Comparison of ENCODE assay signal across 8 mouse cellular contexts in the genomic region with DNA sequence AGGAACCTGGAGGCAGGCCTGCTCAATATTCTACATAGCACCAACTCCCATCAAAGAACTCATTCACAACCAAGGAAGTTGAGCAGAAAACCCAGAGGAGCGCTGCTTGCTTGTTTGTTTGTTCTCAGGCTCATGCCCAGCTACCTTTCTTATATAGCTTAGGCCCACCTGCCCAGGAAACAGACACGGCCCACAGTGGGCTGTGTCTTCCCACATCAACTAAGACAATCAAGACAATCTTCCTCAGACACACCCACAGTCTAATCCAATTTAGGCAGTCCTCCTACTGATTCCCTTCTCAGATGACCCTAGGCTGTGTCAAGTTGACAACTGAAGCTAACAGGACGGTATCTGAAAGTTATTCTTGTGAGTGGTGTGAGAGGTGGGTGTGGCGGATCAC. TPM values are rescaled to one million over a fixed set of nuclear protein-coding genes. Genes with fewer than 3 reads are reported as not detected.
DNase-seq lines count a peak whose midpoint lies in the region; ATAC-seq and TF ChIP-seq lines count a peak whose summit lies in the region.

Kcnq1 (plus strand) TSS at position 301 of the 400 bp plus-strand sequence.

- H3K4me1 ChIP-seq in kidney, adult 2 months (ENCODE audit: control insufficient read depth, insufficient read depth, low read length): peaks cover 7% of the 10 kb centered on the region
- H3K4me1 ChIP-seq in forebrain, embryonic 10.5 days: peaks cover 26% of the 10 kb centered on the region
- peaks cover 8% of the 10 kb centered on the region for H3K4me1 ChIP-seq in hindbrain, embryonic 12.5 days
- peaks cover 3% of the 10 kb centered on the region for H3K4me1 ChIP-seq in midbrain, embryonic 11.5 days (ENCODE audit: control insufficient read depth, insufficient read depth, low read length)

- no peak within 1 kb of the TSS for H3K9ac ChIP-seq in hindbrain, embryonic 12.5 days
- H3K9ac ChIP-seq in midbrain, embryonic 11.5 days (ENCODE audit: low read length): no peak within 1 kb of the TSS

- peak within 1 kb of the TSS; percentile 75; the same call in 1 of the 2 replicates for H3K27ac ChIP-seq in kidney, adult 2 months (ENCODE audit: insufficient read depth, low read depth, low read length)
- H3K27ac ChIP-seq in forebrain, embryonic 10.5 days: no peak within 1 kb of the TSS
- no peak within 1 kb of the TSS for H3K27ac ChIP-seq in hindbrain, embryonic 12.5 days
- no peak within 1 kb of the TSS for H3K27ac ChIP-seq in midbrain, embryonic 11.5 days (ENCODE audit: low read depth, low read length)

- H3K36me3 ChIP-seq in kidney, adult 2 months (ENCODE audit: control insufficient read depth, insufficient read depth, low read length): no peaks in the 10 kb centered on the region
- H3K36me3 ChIP-seq in forebrain, embryonic 10.5 days (replicated peaks): no peaks in the 10 kb centered on the region
- no peaks in the 10 kb centered on the region for H3K36me3 ChIP-seq in hindbrain, embryonic 12.5 days
- H3K36me3 ChIP-seq in midbrain, embryonic 11.5 days (ENCODE audit: control insufficient read depth, insufficient read depth, low read length): no peaks in the 10 kb centered on the region

- no peak for TF ChIP-seq CTCF in kidney, adult 2 months (conservative IDR thresholded peaks at IDR 0.05; ENCODE audit: insufficient read depth, insufficient read length, low read depth, low read length)

- H3K4me3 ChIP-seq in kidney, adult 2 months (ENCODE audit: insufficient read depth, low read depth, low read length): peak within 1 kb of the TSS; percentile 51
- H3K4me3 ChIP-seq in forebrain, embryonic 10.5 days: peak within 1 kb of the TSS; percentile 47
- peak within 1 kb of the TSS; percentile 26 for H3K4me3 ChIP-seq in hindbrain, embryonic 12.5 days
- peak within 1 kb of the TSS; percentile 19 for H3K4me3 ChIP-seq in midbrain, embryonic 11.5 days (ENCODE audit: low read depth, low read length)

- no peak for TF ChIP-seq POLR2A in kidney, adult 2 months (IDR thresholded peaks at IDR 0.05; ENCODE audit: low read depth, low read length)

- ATAC-seq in hindbrain, embryonic 12.5 days (ENCODE audit: low FRiP score): no peak
- no peak for ATAC-seq in midbrain, embryonic 11.5 days (ENCODE audit: low FRiP score)

- 85% methylated on average over 4 of the region's 4 CpGs for WGBS in kidney, adult 2 months
- WGBS in forebrain, embryonic 10.5 days: 62% methylated on average over 4 of the region's 4 CpGs
- 69% methylated on average over 4 of the region's 4 CpGs for WGBS in hindbrain, embryonic 12.5 days
- 74% methylated on average over 4 of the region's 4 CpGs for WGBS in midbrain, embryonic 11.5 days

- DNase-seq in kidney, adult 2 months: no peak
- DNase-seq in kidney, postnatal 4 days: no peak
- no peak for DNase-seq in forebrain, embryonic 10.5 days (ENCODE audit: extremely low spot score, low spot score)
- DNase-seq in midbrain, embryonic 11.5 days (ENCODE audit: low spot score, missing footprints): no peak
- DNase-seq in MN1 (ENCODE audit: low spot score): no peak
- DNase-seq in Muller cell, postnatal 12 days (ENCODE audit: inconsistent ontology term): no peak
- DNase-seq in adrenal gland, postnatal 25 days: no peak

- no peaks in the 10 kb centered on the region for H3K9me3 ChIP-seq in forebrain, embryonic 10.5 days
- H3K9me3 ChIP-seq in hindbrain, embryonic 12.5 days (replicated peaks): no peaks in the 10 kb centered on the region
- H3K9me3 ChIP-seq in midbrain, embryonic 11.5 days (ENCODE audit: control insufficient read depth, low read length): no peaks in the 10 kb centered on the region; the same call in 1 of the 2 replicates

- no peaks in the 10 kb centered on the region for H3K27me3 ChIP-seq in kidney, adult 2 months (replicated peaks; ENCODE audit: control insufficient read depth, insufficient read depth, low read length)
- peaks cover 71% of the 10 kb centered on the region for H3K27me3 ChIP-seq in forebrain, embryonic 10.5 days (ENCODE audit: poor library complexity, severe bottlenecking)
- H3K27me3 ChIP-seq in hindbrain, embryonic 12.5 days: peaks cover 55% of the 10 kb centered on the region
- peaks cover 36% of the 10 kb centered on the region for H3K27me3 ChIP-seq in midbrain, embryonic 11.5 days (ENCODE audit: control insufficient read depth, insufficient read depth, low read length)

- peak within 1 kb of the TSS; percentile 55 for H3K4me2 ChIP-seq in hindbrain, embryonic 12.5 days (replicated peaks)
- peak within 1 kb of the TSS; percentile 39 for H3K4me2 ChIP-seq in midbrain, embryonic 11.5 days

RNA-seq across cellular contexts. Expression of gene Kcnq1, which starts in this region (rescaled TPM):
- polyA plus RNA-seq in kidney, adult 2 months (2012; rRNA removed): 24.0 and 27.5 TPM in 2 replicates
- 0.92 and 1.3 TPM in 2 replicates for polyA plus RNA-seq in forebrain, embryonic 10.5 days (2016; fragmentation: Nextera tagmentation; extraction: Ambion mirVana)
- polyA plus RNA-seq in hindbrain, embryonic 12.5 days (2016; fragmentation: Nextera tagmentation; extraction: Ambion mirVana): 1.0 and 2.0 TPM in 2 replicates
- polyA plus RNA-seq in midbrain, embryonic 11.5 days (2014; fragmentation: Nextera tagmentation; extraction: Ambion mirVana): 1.1 and 1.6 TPM in 2 replicates
- 3.5 and 3.6 TPM in 2 replicates for total RNA-seq in adrenal gland, postnatal 25 days (2021)
